Mouse (Mus musculus): ENCODE measurements at regions not wholly inside any gene's neighbourhood (a gene's known extent, or its start where the extent isn't known, plus 50 kb on each side); places are given as distances from the start of the nearest gene placed in this dataset.

GRCm38 (mm10) chr2:51452816-51453215, 174.5 kb upstream of the Tas2r134 start:
- Histone ChIP-seq H3K27me3 (replicated peaks; ENCODE audit: control insufficient read depth, insufficient read depth, low read length) (no peaks in the 10 kb centered on the region), H3K36me3 (ENCODE audit: control insufficient read depth, insufficient read depth, low read length) (no peaks in the 10 kb centered on the region), H3K27ac (ENCODE audit: insufficient read depth, low read depth, low read length) (no peak overlapping the region), H3K4me1 (ENCODE audit: control insufficient read depth, insufficient read depth, low read length) (0 out of 2 replicates have a peak, but pooled peaks cover 2% of the 10 kb centered on the region), H3K4me3 (ENCODE audit: insufficient read depth, low read depth, low read length) (no peak overlapping the region)
- 84% methylated on average over 7 of the region's 7 CpGs for WGBS
- no peak for TF ChIP-seq POLR2A (IDR thresholded peaks at IDR 0.05; ENCODE audit: low read depth, low read length)
- no peak for TF ChIP-seq CTCF (conservative IDR thresholded peaks at IDR 0.05; ENCODE audit: insufficient read depth, insufficient read length, low read depth, low read length)
- no peak for DNase-seq

- H3K36me3 ChIP-seq (ENCODE audit: control insufficient read depth, insufficient read depth, low read length), result no peaks in the 10 kb centered on the region
- no peak overlapping the region for H3K27ac ChIP-seq (ENCODE audit: insufficient read depth, low read depth, low read length)
- no peak for DNase-seq
- no peak overlapping the region for H3K4me3 ChIP-seq (ENCODE audit: insufficient read depth, low read depth, low read length)
- 90% methylated on average over 3 of the region's 3 CpGs for WGBS
- 0 out of 2 replicates have a peak, but pooled peaks cover 2% of the 10 kb centered on the region for H3K4me1 ChIP-seq (ENCODE audit: control insufficient read depth, insufficient read depth, low read length)
- no peaks in the 10 kb centered on the region for H3K27me3 ChIP-seq (replicated peaks; ENCODE audit: control insufficient read depth, insufficient read depth, low read length)
- TF ChIP-seq CTCF (conservative IDR thresholded peaks at IDR 0.05; ENCODE audit: insufficient read depth, insufficient read length, low read depth, low read length), result no peak
- TF ChIP-seq POLR2A (IDR thresholded peaks at IDR 0.05; ENCODE audit: low read depth, low read length), result no peak
Measured at GRCm38 (mm10) chr2:51448121-51448520, 179.2 kb upstream of the Tas2r134 start.

- Histone ChIP-seq H3K4me1 (ENCODE audit: control insufficient read depth, insufficient read depth, low read length) (0 out of 2 replicates have a peak, but pooled peaks cover 2% of the 10 kb centered on the region), H3K27ac (ENCODE audit: insufficient read depth, low read depth, low read length) (no peak overlapping the region), H3K36me3 (ENCODE audit: control insufficient read depth, insufficient read depth, low read length) (no peaks in the 10 kb centered on the region), H3K27me3 (replicated peaks; ENCODE audit: control insufficient read depth, insufficient read depth, low read length) (no peaks in the 10 kb centered on the region), H3K4me3 (ENCODE audit: insufficient read depth, low read depth, low read length) (no peak overlapping the region)
- WGBS, result 93% methylated on average over 5 of the region's 5 CpGs
- no peak for TF ChIP-seq POLR2A (IDR thresholded peaks at IDR 0.05; ENCODE audit: low read depth, low read length)
- TF ChIP-seq CTCF (conservative IDR thresholded peaks at IDR 0.05; ENCODE audit: insufficient read depth, insufficient read length, low read depth, low read length), result no peak
- no peak for DNase-seq
Measured at GRCm38 (mm10) chr2:51447616-51448015, 179.7 kb upstream of the Tas2r134 start.

DNA sequence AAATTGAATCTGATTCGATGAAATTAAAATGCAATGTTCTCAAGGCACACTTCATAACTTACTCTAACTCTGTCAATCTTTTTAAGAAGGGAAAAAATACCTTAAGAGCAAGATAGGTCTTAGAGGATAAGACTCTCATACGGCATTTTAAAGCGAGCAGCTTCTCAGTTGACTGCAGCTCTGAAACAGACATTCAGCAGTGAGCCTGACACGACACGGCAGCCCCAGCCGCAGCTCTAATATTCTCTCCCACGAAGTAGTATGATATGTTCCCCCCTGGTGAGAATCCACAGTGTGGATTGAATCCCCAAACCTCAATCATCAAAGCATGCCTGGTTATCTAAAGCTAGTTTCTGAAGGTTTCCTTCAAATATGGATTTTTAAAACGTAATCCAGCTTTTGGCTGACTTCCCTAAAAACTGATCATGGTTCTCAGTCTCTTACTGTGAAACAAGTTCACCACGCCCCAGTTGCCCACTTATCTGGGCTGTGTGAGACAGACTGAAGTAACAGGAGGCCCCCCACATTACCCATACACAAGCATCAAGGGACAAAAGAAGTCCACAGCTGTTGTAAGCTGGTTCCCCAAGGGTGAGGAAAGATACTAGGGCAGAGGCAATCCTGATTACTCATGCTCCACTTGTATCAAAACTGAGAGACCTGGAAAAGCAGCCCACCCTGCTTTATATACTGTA, 182.8 kb upstream of the Tas2r134 start:
- TF ChIP-seq CTCF (conservative IDR thresholded peaks at IDR 0.05; ENCODE audit: insufficient read depth, insufficient read length, low read depth, low read length) (no peak), POLR2A (IDR thresholded peaks at IDR 0.05; ENCODE audit: low read depth, low read length) (no peak)

DNA sequence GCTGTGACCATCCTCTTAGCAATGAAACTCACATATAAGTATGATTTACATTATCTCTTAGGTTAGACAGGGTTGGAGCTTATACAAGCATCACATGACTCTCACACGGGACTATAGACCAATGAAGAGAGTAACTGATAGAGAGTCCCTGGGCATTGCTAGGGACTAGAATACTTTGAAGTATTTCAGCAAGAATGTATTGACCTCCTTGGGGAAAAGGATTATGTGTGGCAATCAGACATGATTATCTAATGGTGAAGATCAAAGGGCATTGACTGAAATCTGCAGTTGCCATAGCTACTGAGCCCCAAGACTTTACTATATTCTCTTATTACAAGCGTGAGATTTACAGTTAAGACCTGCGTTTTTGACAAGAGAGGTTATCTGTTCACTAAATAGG, 183.4 kb upstream of the Tas2r134 start:
- H3K27ac ChIP-seq (ENCODE audit: insufficient read depth, low read depth, low read length), result no peak overlapping the region
- WGBS, result 73% methylated on average over 3 of the region's 3 CpGs
- TF ChIP-seq POLR2A (IDR thresholded peaks at IDR 0.05; ENCODE audit: low read depth, low read length), result no peak
- no peak for TF ChIP-seq CTCF (conservative IDR thresholded peaks at IDR 0.05; ENCODE audit: insufficient read depth, insufficient read length, low read depth, low read length)
- H3K36me3 ChIP-seq (ENCODE audit: control insufficient read depth, insufficient read depth, low read length), result no peaks in the 10 kb centered on the region
- DNase-seq, result no peak
- H3K27me3 ChIP-seq (replicated peaks; ENCODE audit: control insufficient read depth, insufficient read depth, low read length), result no peaks in the 10 kb centered on the region
- no peak overlapping the region for H3K4me3 ChIP-seq (ENCODE audit: insufficient read depth, low read depth, low read length)
- no peaks in the 10 kb centered on the region for H3K4me1 ChIP-seq (ENCODE audit: control insufficient read depth, insufficient read depth, low read length)

More for the DNA sequence above, 182.8 kb upstream of the Tas2r134 start:
- WGBS, result 76% methylated on average over 9 of the region's 9 CpGs
- no peaks in the 10 kb centered on the region for H3K27me3 ChIP-seq (replicated peaks; ENCODE audit: control insufficient read depth, insufficient read depth, low read length)
- H3K27ac ChIP-seq (ENCODE audit: insufficient read depth, low read depth, low read length), result no peak overlapping the region
- H3K4me1 ChIP-seq (ENCODE audit: control insufficient read depth, insufficient read depth, low read length), result no peaks in the 10 kb centered on the region
- no peak for DNase-seq
- no peaks in the 10 kb centered on the region for H3K36me3 ChIP-seq (ENCODE audit: control insufficient read depth, insufficient read depth, low read length)
- H3K4me3 ChIP-seq (ENCODE audit: insufficient read depth, low read depth, low read length), result no peak overlapping the region

DNA sequence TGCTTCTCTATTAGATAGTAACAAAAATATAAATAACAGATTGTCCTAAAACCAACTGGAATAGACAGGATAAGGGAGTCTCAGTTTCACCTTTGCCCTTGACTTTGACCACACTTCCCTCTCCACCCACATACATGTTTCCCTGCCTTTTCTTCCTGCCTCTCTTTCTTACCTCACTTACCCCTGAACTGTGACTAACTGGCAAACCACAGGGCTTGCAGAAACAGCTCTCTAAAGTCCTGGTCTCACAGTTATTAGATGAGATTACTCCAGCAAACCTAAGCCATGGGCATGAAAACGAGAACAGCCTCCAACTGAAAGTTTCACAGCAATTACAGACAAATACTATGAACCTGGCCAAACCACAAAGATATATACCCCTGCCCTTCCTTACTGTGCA, 188.3 kb upstream of the Tas2r134 start:
- H3K4me3 ChIP-seq (ENCODE audit: insufficient read depth, low read depth, low read length), result no peak overlapping the region
- no peaks in the 10 kb centered on the region for H3K36me3 ChIP-seq (ENCODE audit: control insufficient read depth, insufficient read depth, low read length)
- no peak overlapping the region for H3K27ac ChIP-seq (ENCODE audit: insufficient read depth, low read depth, low read length)
- TF ChIP-seq CTCF (conservative IDR thresholded peaks at IDR 0.05; ENCODE audit: insufficient read depth, insufficient read length, low read depth, low read length) (no peak), POLR2A (IDR thresholded peaks at IDR 0.05; ENCODE audit: low read depth, low read length) (no peak)
- H3K4me1 ChIP-seq (ENCODE audit: control insufficient read depth, insufficient read depth, low read length), result no peaks in the 10 kb centered on the region
- no peaks in the 10 kb centered on the region for H3K27me3 ChIP-seq (replicated peaks; ENCODE audit: control insufficient read depth, insufficient read depth, low read length)
- WGBS, result 78% methylated on average over 1 of the region's 1 CpGs
- DNase-seq, result no peak

- Histone ChIP-seq H3K27me3 (replicated peaks; ENCODE audit: control insufficient read depth, insufficient read depth, low read length) (no peaks in the 10 kb centered on the region), H3K27ac (ENCODE audit: insufficient read depth, low read depth, low read length) (no peak overlapping the region), H3K4me1 (ENCODE audit: control insufficient read depth, insufficient read depth, low read length) (no peaks in the 10 kb centered on the region), H3K4me3 (ENCODE audit: insufficient read depth, low read depth, low read length) (no peak overlapping the region), H3K36me3 (ENCODE audit: control insufficient read depth, insufficient read depth, low read length) (no peaks in the 10 kb centered on the region)
- peak; percentile 19 for DNase-seq
- TF ChIP-seq CTCF (conservative IDR thresholded peaks at IDR 0.05; ENCODE audit: insufficient read depth, insufficient read length, low read depth, low read length) (peak; percentile 54), POLR2A (IDR thresholded peaks at IDR 0.05; ENCODE audit: low read depth, low read length) (no peak)
- WGBS, result 63% methylated on average over 3 of the region's 3 CpGs
Measured at GRCm38 (mm10) chr2:51436590-51436989, 190.7 kb upstream of the Tas2r134 start.

Data from kidney, adult 2 months (tissue).